Mouse (Mus musculus): ENCODE data around the gene Atp5c1.

DNA sequence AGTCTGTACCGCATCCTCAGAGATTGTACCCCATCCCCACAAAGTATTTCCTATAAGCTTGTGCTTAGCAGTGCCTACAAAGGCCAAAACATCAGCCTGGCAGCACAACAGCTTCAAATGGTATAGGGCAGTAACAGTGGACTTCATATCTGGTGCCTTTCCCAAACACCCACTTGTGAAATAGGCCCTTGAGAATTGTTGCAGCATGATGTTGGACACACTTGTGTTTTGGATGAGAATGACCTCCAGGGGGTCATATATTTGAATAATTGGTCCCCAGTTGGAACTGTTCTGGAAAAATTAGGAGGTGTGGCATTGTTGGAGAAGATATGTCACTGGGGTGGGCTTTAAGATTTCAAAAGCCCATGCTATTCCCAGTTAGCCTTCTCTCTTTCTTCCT is 28.3 kb downstream of the Atp5c1 start:
- TF ChIP-seq CTCF (conservative IDR thresholded peaks at IDR 0.05; ENCODE audit: insufficient read depth, insufficient read length, low read depth, low read length) (no peak), POLR2A (IDR thresholded peaks at IDR 0.05; ENCODE audit: low read depth, low read length) (no peak)

All from kidney, adult 2 months (tissue).